Mouse (Mus musculus): ENCODE data around the gene Slc7a10.

- TF ChIP-seq CTCF (IDR thresholded peaks at IDR 0.05; ENCODE audit: control insufficient read depth, insufficient read depth, insufficient read length) (no peak), FOSL1 (IDR thresholded peaks at IDR 0.05; ENCODE audit: insufficient read depth, low read length, poor library complexity, severe bottlenecking) (no peak)
Measured at GRCm38 (mm10) chr7:35220694-35221365, 34.6 kb downstream of the Slc7a10 start.
